Mouse (Mus musculus): Measurements from ENCODE around the gene Cmya5. TPM values are rescaled to one million over a fixed set of nuclear protein-coding genes. Genes with fewer than 3 reads are reported as not detected.

The Cmya5 gene
- polyA plus RNA-seq (2012; rRNA removed; ENCODE audit: low replicate concordance): 0.04 and 0.06 TPM in 2 replicates

DNA sequence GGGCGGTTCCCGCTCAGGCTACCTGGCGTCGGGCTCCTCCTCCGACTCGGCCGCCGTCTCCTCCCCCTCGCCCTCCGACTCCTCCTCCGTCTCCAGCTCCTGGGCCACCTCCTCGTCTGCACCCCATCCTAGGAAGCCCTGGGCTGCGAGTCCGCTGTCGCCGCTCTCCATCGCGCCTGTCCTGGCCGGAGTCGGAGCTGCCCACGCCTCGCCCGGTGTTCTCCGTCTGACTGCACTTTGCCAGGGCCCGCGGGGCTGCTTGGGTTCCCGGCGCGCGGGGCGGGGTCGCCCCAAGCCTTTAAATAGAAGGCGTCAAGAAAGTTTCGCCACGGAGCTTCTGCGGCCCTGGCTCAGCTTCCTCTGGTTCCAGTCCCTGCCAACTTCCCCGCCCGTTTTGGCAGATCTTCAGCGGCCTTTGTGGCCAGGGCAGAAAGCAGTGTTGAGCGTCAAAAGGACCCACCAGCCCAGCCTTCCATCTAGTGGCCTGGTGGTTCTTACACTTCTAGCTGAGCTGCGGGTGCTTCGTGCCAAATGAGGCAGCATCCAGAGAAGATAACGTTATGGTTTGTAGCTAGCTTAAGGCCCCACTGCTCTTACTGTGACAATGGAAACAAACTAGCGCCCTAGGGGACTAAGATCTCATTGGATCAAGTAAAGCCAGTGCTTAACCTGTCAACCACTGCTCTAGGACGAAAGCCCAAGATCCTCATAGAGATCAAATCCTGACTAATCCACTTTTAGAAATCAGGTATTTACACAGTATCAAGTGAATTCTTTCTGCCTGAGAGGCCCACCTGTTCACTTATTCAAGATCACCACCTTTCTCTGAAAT, at the start of gene Cmya5:
Gene Cmya5, minus strand, starts transcription at position 389 of the 832 bp plus-strand sequence.

DNA sequence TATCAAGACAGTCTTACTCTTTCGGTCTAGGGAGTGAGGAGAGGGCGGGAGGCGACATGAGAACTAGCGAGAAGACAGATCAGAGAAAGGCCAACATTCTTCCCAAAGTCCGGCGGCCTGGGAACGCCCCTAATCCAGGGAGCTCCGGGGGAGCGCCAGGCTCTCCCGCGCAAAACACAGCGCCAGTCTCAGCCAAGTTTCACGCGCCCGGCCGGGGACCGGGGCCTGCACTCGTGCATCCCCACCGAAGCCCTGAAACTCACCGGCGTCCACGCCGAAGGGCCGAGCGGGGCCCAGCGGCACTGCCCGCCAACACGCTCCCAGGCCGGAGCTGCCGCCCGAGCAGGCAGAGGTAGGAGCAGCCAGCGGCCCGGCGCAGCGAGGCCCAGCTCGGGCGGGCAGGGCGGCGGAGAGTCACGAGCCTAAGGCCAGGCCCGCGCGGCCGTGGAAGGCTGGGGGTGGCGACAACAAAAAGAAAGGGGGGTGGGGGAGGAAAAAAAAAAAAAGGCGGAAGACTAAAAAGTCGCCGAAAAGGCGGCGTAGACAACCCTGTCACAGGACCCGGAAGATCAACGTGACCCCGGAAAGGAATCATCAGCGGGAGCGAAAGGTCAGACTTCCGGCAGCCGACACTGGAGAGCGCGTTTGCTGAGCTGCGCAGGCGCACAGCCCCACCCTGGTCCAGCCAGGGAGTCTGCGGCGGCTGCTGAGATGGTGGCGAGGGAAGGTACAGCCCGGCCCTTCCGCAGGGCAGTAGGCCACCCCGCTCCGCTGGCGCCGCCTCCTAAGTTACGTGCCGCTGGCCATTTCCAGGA, 47.5 kb upstream of the Cmya5 start, which contains the start of gene Tent2:
Gene Tent2, minus strand, starts transcription at position 555 of the 815 bp plus-strand sequence.

Other genes starting within 250 kb of the Cmya5 start
- gene Tent2, start 47.7 kb upstream of the Cmya5 start, polyA plus RNA-seq (2012; rRNA removed; ENCODE audit: low replicate concordance): 5.3 and 11.0 TPM in 2 replicates
- gene Homer1, start 154.9 kb upstream of the Cmya5 start, polyA plus RNA-seq (2012; rRNA removed; ENCODE audit: low replicate concordance): 1.9 and 2.2 TPM in 2 replicates